Mouse (Mus musculus) ES-E14 (cell line): ENCODE results near the gene Lamb3. TPM values are rescaled to one million over a fixed set of nuclear protein-coding genes. Genes with fewer than 3 reads are reported as not detected.

Experiments used
- DNase-seq: peaks from one replicate; pipeline ENCODE4 v3.0.0-alpha.2; 2013; ENCODE audit warnings: low read depth, low spot score
- H3K27ac ChIP-seq: 2 replicates; pipeline ENCODE4 v1.5.1; 2012; ENCODE audit warnings: low read depth, mild to moderate bottlenecking, low read length, moderate library complexity, mixed read lengths; ENCODE audit not compliant: poor library complexity, insufficient read depth, severe bottlenecking
- H3K36me3 ChIP-seq: 2 replicates; pipeline ENCODE4 v1.6.1; 2012; ENCODE audit warnings: mild to moderate bottlenecking, low read length, moderate library complexity, mixed read lengths; ENCODE audit not compliant: control insufficient read depth, poor library complexity, insufficient read depth, severe bottlenecking
- H3K4me1 ChIP-seq, 2 experiments: fragments of 150-350 bp in 1 of 2; sonication (generic) in 1 of 2; 2 replicates each; pipeline ENCODE4 v1.6.1; 2012; ENCODE audit warnings: low read length in 2 of 2, mild to moderate bottlenecking in 1 of 2, mixed read lengths in 1 of 2; ENCODE audit not compliant: control insufficient read depth in 2 of 2, insufficient read depth in 2 of 2, poor library complexity in 1 of 2
- H3K4me3 ChIP-seq, 2 experiments: fragments of 150-350 bp in 1 of 2; sonication (generic) in 1 of 2; 2 replicates each; pipeline ENCODE4 v1.5.1; 2012; ENCODE audit warnings: low read length in 2 of 2, low read depth in 1 of 2, mild to moderate bottlenecking in 1 of 2, mixed read lengths in 1 of 2; ENCODE audit not compliant: insufficient read depth in 1 of 2, poor library complexity in 1 of 2, severe bottlenecking in 1 of 2
- H3K9ac ChIP-seq: 2 replicates; pipeline ENCODE4 v1.6.1; 2012; ENCODE audit warnings: low read depth, mild to moderate bottlenecking, low read length, mixed read lengths; ENCODE audit not compliant: poor library complexity, insufficient read depth, severe bottlenecking
- H3K9me3 ChIP-seq: fragments of 150-350 bp; sonication (generic); 2 replicates; pipeline ENCODE4 v1.6.1; 2012; ENCODE audit warnings: low read depth, mild to moderate bottlenecking, low read length; ENCODE audit not compliant: control insufficient read depth, insufficient read depth
- CHD2 ChIP-seq: IDR thresholded peaks from 2 replicates; pipeline ENCODE4 v1.6.1; 2014; ENCODE audit warnings: mild to moderate bottlenecking, low read depth, low read length, inconsistent platforms
- HCFC1 ChIP-seq: IDR thresholded peaks from 2 replicates; pipeline ENCODE4 v1.6.1; 2012; ENCODE audit warnings: low read length, inconsistent platforms, borderline replicate concordance; ENCODE audit not compliant: insufficient read depth
- MAFK ChIP-seq: IDR thresholded peaks from 2 replicates; pipeline ENCODE4 v1.6.1; 2014; ENCODE audit warnings: mild to moderate bottlenecking, low read depth, low read length, inconsistent platforms; ENCODE audit not compliant: insufficient read depth
- ZC3H11A ChIP-seq: IDR thresholded peaks from 2 replicates; pipeline ENCODE4 v1.6.1; 2012; ENCODE audit warnings: low read depth, mild to moderate bottlenecking, inconsistent platforms, low read length, borderline replicate concordance
- ZNF384 ChIP-seq: IDR thresholded peaks from 2 replicates; pipeline ENCODE4 v1.6.1; 2012; ENCODE audit warnings: low read depth, low read length, inconsistent platforms
- in situ Hi-C, 2 experiments: fragments of 600-800 bp; cut with MboI; formaldehyde crosslinking; loops; one replicate each; pipeline ENCODE4 v1.15.1; 2025; ENCODE audit warnings: low sequenced_read_pairs in 2 of 2, inconsistent platforms in 1 of 2; ENCODE audit not compliant: unreplicated experiment in 2 of 2
- total RNA-seq: library from RNA; depleted of rRNA; stranded (reverse); fragments of 300-350 nt; gene quantifications from 2 replicates; pipeline ENCODE4 v1.2.3, GENCODE M21; 2012

The Lamb3 gene
- total RNA-seq, 1 experiment, result 2.9 TPM

DNA sequence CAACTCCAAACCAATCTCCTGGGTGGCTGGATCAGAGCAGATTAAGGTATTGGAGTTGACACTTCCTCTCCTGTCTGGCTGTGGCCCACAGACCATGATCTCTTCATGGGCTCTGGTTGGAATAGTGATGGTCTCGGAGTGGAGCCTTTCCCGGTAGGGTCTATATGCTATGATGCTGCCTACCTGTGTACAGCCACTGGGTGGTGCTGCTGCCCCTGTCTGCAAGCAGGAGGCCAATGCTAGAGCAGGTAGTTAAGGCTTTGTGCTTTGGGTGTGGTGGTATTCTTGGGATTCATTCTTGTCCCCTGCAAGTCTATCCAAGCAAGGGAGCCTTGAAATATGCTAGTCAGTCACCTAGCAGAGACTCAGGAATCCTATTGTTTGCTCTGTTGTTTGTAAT, 679 bp downstream of the Lamb3 start:
- Histone ChIP-seq H3K9me3 (no peaks in the 10 kb centered on the region), H3K4me3 (no peak overlapping the region), H3K36me3 (no peaks in the 10 kb centered on the region), H3K9ac (no peak overlapping the region), H3K27ac (no peak overlapping the region), H3K4me1 (no peaks in the 10 kb centered on the region)
- no peak for TF ChIP-seq HCFC1
- TF ChIP-seq MAFK, result no peak
- TF ChIP-seq ZC3H11A, result peak; percentile 69; the same call in 1 of the 2 replicates
- in situ Hi-C loops, result no loop called here
- DNase-seq, result peak; percentile 33

DNA sequence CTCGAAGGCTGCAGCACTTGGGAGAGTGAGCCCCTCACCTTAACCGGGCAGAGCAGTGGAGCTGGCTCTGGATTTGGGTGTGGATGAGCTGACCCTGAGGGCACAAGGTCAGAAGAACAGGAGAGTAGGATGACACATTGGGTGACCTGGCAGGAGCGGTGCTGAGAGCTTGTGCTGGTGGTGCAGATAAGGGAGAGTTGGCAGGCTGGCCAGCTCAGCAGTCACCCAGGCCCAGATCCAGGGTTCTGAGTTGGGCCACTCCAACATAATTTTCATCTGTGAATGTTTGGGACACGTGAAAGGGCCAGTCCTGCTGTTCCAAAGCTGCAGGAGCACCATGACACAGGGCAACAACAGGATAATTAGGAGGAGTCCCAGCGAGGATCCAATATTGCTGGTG, 3.9 kb downstream of the Lamb3 start:
- in situ Hi-C loops, result no loop called here
- DNase-seq, result no peak
- Histone ChIP-seq H3K27ac (no peak overlapping the region), H3K4me1 (no peaks in the 10 kb centered on the region), H3K36me3 (no peaks in the 10 kb centered on the region), H3K9me3 (no peaks in the 10 kb centered on the region), H3K9ac (no peak overlapping the region), H3K4me3 (no peak overlapping the region)
- TF ChIP-seq ZNF384, result no peak
- no peak for TF ChIP-seq CHD2
- no peak for TF ChIP-seq ZC3H11A
- TF ChIP-seq HCFC1, result no peak
- no peak for TF ChIP-seq MAFK

DNA sequence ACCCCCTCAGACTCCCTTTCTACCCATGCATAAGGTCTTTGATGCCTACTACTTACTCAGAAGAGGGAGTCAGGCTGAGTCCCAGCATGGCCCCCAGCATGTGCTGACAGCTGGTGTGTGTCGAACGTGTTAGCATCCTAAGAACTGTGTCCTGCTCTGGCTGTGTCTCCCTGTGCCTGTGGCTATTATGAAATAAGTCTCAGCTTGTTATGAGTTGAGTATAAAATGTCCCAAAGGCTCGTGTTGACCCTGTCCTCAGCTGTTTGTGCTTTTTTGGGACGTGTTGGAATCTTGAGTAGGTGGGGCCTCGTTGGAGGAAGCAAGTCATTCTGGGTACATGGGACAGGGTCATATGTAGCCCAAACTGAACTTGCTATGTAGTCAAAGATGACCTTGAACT, 6.6 kb downstream of the Lamb3 start:
- no peaks in the 10 kb centered on the region for H3K9me3 ChIP-seq
- in situ Hi-C loops, result no loop called here

DNA sequence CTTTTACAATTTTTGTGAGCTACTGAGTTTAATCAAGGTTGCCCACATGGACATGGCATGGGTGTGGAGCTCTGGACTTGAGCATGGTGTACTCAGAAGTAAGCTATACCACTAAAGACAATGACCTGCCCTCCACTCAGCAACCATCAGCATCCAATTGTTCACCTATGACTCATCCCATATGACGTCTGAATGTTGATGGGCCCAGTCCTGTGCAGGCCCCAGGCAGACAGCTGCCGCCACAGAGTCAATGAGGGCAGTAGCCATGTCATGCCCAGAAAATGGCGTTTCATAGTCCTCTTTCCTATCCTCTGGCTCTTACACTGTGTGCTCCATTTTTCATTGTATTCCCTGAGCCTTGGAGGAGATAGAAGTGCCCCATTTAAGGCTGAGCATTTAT, 8.5 kb downstream of the Lamb3 start:
- no peak overlapping the region for H3K27ac ChIP-seq
- no peak for TF ChIP-seq ZC3H11A
- TF ChIP-seq ZNF384, result no peak
- no peak for TF ChIP-seq CHD2
- TF ChIP-seq HCFC1, result no peak

More for the DNA sequence above, 6.6 kb downstream of the Lamb3 start:
- no peak overlapping the region for H3K9ac ChIP-seq
- H3K4me3 ChIP-seq, result no peak overlapping the region
- no peaks in the 10 kb centered on the region for H3K36me3 ChIP-seq
- no peaks in the 10 kb centered on the region for H3K4me1 ChIP-seq
- no peak for DNase-seq
- H3K27ac ChIP-seq, result no peak overlapping the region
- TF ChIP-seq CHD2, result no peak
- no peak for TF ChIP-seq ZNF384
- TF ChIP-seq ZC3H11A, result no peak
- no peak for TF ChIP-seq MAFK
- no peak for TF ChIP-seq HCFC1

DNA sequence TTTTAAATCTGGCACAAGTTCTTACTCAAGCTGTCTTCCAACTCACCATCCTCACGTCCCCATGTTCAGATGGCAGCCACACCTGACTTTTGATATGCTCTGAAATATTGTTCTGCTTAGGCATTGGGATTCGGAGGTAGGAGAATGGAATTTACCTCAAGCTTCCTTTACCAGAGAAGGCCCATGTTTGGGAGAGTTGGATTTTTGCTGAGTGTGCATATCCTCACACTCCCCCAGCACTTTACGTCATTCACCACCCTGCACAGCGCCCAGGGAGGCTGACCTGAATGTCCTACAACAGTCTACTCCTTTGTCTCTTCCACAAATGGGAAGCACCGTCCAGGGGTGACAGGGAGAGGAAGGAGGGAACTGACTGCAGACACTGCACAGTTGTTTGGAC, 12.9 kb downstream of the Lamb3 start:
- Histone ChIP-seq H3K4me1 (no peaks in the 10 kb centered on the region), H3K36me3 (no peaks in the 10 kb centered on the region), H3K27ac (no peak overlapping the region), H3K9ac (no peak overlapping the region), H3K4me3 (no peak overlapping the region), H3K9me3 (no peaks in the 10 kb centered on the region)
- in situ Hi-C loops, result no loop called here
- TF ChIP-seq MAFK (peak; percentile 77), CHD2 (no peak), ZNF384 (no peak)
- no peak for DNase-seq

More for the DNA sequence above, 8.5 kb downstream of the Lamb3 start:
- Histone ChIP-seq H3K4me3 (no peak overlapping the region), H3K4me1 (no peaks in the 10 kb centered on the region), H3K9me3 (no peaks in the 10 kb centered on the region), H3K9ac (no peak overlapping the region), H3K36me3 (no peaks in the 10 kb centered on the region)
- DNase-seq, result no peak
- in situ Hi-C loops, result no loop called here
